ENCODE assay signal across 12 mouse cellular contexts in the genomic region with DNA sequence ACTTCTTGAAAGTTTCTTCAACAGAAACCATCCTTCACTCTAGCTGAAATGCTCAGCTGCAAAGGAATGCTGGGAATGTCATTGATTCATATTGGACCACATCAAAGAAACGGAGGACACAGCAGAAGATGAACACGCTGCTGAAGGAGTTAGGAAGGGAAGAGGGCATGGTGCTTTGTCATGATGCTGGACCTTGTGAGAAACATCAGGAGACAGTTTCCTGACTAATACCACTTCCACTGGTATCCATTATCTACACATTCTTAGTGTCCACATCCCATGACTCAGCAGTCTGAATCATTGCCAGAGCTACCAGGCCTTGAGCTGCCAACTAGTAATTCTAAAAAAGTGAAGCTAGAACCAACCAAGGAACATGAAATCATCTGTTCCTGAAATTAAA. TPM values are rescaled to one million over a fixed set of nuclear protein-coding genes. Genes with fewer than 3 reads are reported as not detected.
DNase-seq lines count a peak whose midpoint lies in the region; ATAC-seq and TF ChIP-seq lines count a peak whose summit lies in the region.
"Had no signal": no experiment of that assay in that cellular context is flagged by ENCODE, and none has a peak within 500 bp of the region (broad histone marks: within the 10 kb centered on the region; RNA-seq: fewer than 3 reads in every experiment).

No protein-coding gene starts in this region.

- DNase-seq in ES-E14 (ENCODE audit: low read depth, low spot score) (no peak), NIH3T3 (ENCODE audit: low read depth) (peak; percentile 91)
- DNase-seq in c-Kit-positive CD71-positive TER-119-positive erythroid progenitor cells, embryonic 14.5 days (ENCODE audit: low spot score): peak; percentile 68
- DNase-seq in thymus, postnatal 0 days (ENCODE audit: low spot score): no peak
- DNase-seq in gastrocnemius, adult 8-10 months (ENCODE audit: low spot score in 2 of 2): no peak
- no peak for DNase-seq in layer of hippocampus, postnatal 10 days (ENCODE audit: low spot score in 2 of 2)
- DNase-seq: cerebellum, postnatal 14 days; right cerebral cortex, postnatal 25 days had no signal

- H3K36me3 ChIP-seq in ES-E14 (ENCODE audit: control insufficient read depth, insufficient read depth, low read length, poor library complexity, severe bottlenecking): no peaks in the 10 kb centered on the region
- H3K36me3 ChIP-seq in liver, embryonic 16.5 days (ENCODE audit: control insufficient read depth, insufficient read depth): no peaks in the 10 kb centered on the region
- H3K36me3 ChIP-seq: neural tube, embryonic 12.5 days had no signal

- no peak overlapping the region for H3K9ac ChIP-seq in ES-E14 (ENCODE audit: insufficient read depth, low read depth, low read length, poor library complexity, severe bottlenecking)
- no peak overlapping the region for H3K9ac ChIP-seq in liver, embryonic 16.5 days (ENCODE audit: low read depth, low read length)
- H3K9ac ChIP-seq: neural tube, embryonic 12.5 days had no signal

- H3K4me1 ChIP-seq in ES-E14 (ENCODE audit: control insufficient read depth in 2 of 2, insufficient read depth in 2 of 2, low read length in 2 of 2, poor library complexity in 1 of 2): peaks cover 3% of the 10 kb centered on the region in 2 experiments; a peak in 2 of 4 replicates
- peaks cover 20% of the 10 kb centered on the region for H3K4me1 ChIP-seq in liver, embryonic 16.5 days (ENCODE audit: control insufficient read depth, low read depth, low read length)
- H3K4me1 ChIP-seq: neural tube, embryonic 12.5 days had no signal

- 54% methylated on average over 2 of the region's 2 CpGs for WGBS in liver, embryonic 16.5 days (ENCODE audit: insufficient replicate concordance)

- H3K9me3 ChIP-seq in ES-E14 (ENCODE audit: control insufficient read depth, insufficient read depth, low read depth, low read length): no peaks in the 10 kb centered on the region
- no peaks in the 10 kb centered on the region for H3K9me3 ChIP-seq in liver, embryonic 16.5 days (replicated peaks; ENCODE audit: control insufficient read depth, low read length)
- H3K9me3 ChIP-seq: neural tube, embryonic 12.5 days had no signal

- no peak overlapping the region for H3K27ac ChIP-seq in ES-E14 (ENCODE audit: insufficient read depth, low read depth, low read length, poor library complexity, severe bottlenecking)
- H3K27ac ChIP-seq in liver, embryonic 16.5 days (ENCODE audit: low read length): no peak overlapping the region
- H3K27ac ChIP-seq: kidney, postnatal 0 days; macrophage; neural tube, embryonic 12.5 days had no signal

- no peak overlapping the region for H3K4me2 ChIP-seq in liver, embryonic 16.5 days (ENCODE audit: low read depth, low read length)
- H3K4me2 ChIP-seq: neural tube, embryonic 12.5 days had no signal

- H3K4me3 ChIP-seq in ES-E14 (ENCODE audit: insufficient read depth in 1 of 2, low read depth in 1 of 2, low read length in 2 of 2, poor library complexity in 1 of 2, severe bottlenecking in 1 of 2): no peak overlapping the region
- H3K4me3 ChIP-seq in liver, embryonic 16.5 days (ENCODE audit: low read depth, low read length): no peak overlapping the region
- H3K4me3 ChIP-seq: neural tube, embryonic 12.5 days had no signal

- in situ Hi-C loops in ES-E14 (cut with MboI; ENCODE audit: low sequenced_read_pairs in 2 of 2, unreplicated experiment in 2 of 2): no loop called here

- no peaks in the 10 kb centered on the region for H3K27me3 ChIP-seq in liver, embryonic 16.5 days (ENCODE audit: control insufficient read depth, insufficient read depth, low read depth, low read length)
- H3K27me3 ChIP-seq: neural tube, embryonic 12.5 days had no signal

- ATAC-seq in liver, embryonic 16.5 days (ENCODE audit: low read depth): peak; percentile 81

TF ChIP-seq in ES-E14, 5 proteins besides CTCF, POLR2A, EP300 and RAD21:
- 0 out of 2 replicates have a peak, but pooled peaks have one; percentile 30 for TF ChIP-seq MAFK (IDR thresholded peaks at IDR 0.05; ENCODE audit: insufficient read depth, low read depth, low read length)
- TF ChIP-seq ZNF384 (IDR thresholded peaks at IDR 0.05; ENCODE audit: low read depth, low read length): no peak
TF ChIP-seq in ES-E14: peak in this region for 1.

RNA-seq across cellular contexts. Expression of gene Gtdc1, which starts 41.8 kb away (rescaled TPM):
- total RNA-seq in ES-E14 (2012; rRNA removed): 10.4 and 11.2 TPM in 2 replicates
- 2.9 and 4.1 TPM in 2 replicates for polyA plus RNA-seq in liver, embryonic 16.5 days (2015; fragmentation: Nextera tagmentation; extraction: Ambion mirVana)
- 5.3 and 10.6 TPM in 2 replicates for polyA plus RNA-seq in thymus, postnatal 0 days (2015; fragmentation: Nextera tagmentation; extraction: Ambion mirVana)
- total RNA-seq in gastrocnemius, adult 8-10 months (2022): 10 to 100 TPM; 28.7 to 38.1 (median 35.3) TPM
- total RNA-seq in layer of hippocampus, postnatal 10 days (2021): 10 to 100 TPM; 66.2 to 78.7 TPM

Comparison
In these comparisons a context has a peak if more than half of its experiments do, and no peak if none do; other contexts are left out.
1. DNase-seq: peak in NIH3T3 (single experiment) and c-Kit-positive CD71-positive TER-119-positive erythroid progenitor cells, embryonic 14.5 days (single experiment); none in ES-E14 (single experiment), thymus, postnatal 0 days (single experiment), gastrocnemius, adult 8-10 months (0 of 2) and layer of hippocampus, postnatal 10 days (0 of 2).